Comparison of ENCODE assay signal across 10 mouse cellular contexts in genomic region chr7:98537967-98538573, GRCm38 (mm10). TPM values are rescaled to one million over a fixed set of nuclear protein-coding genes. Genes with fewer than 3 reads are reported as not detected.
DNase-seq lines count a peak whose midpoint lies in the region; ATAC-seq and TF ChIP-seq lines count a peak whose summit lies in the region.
"Had no signal": no experiment of that assay in that cellular context is flagged by ENCODE, and none has a peak within 500 bp of the region (broad histone marks: within the 10 kb centered on the region; RNA-seq: fewer than 3 reads in every experiment).

No protein-coding gene starts in this region.

- TF ChIP-seq POLR2A in kidney, adult 2 months (IDR thresholded peaks at IDR 0.05; ENCODE audit: low read depth, low read length) = no peak
- TF ChIP-seq POLR2A in thymus, adult 2 months (IDR thresholded peaks at IDR 0.05; ENCODE audit: control insufficient read depth, extremely low read depth, insufficient read depth, low read length, poor library complexity) = no peak

- no peak for ATAC-seq in kidney, embryonic 15.5 days (replicated peaks; ENCODE audit: low FRiP score)
- no peak; the same call in 1 of the 2 replicates for ATAC-seq in embryonic facial prominence, embryonic 12.5 days (ENCODE audit: insufficient number of reproducible peaks, insufficient read depth, low FRiP score, low TSS enrichment)
- peak; percentile 56; the same call in 1 of the 2 replicates for ATAC-seq in hindbrain, embryonic 12.5 days (ENCODE audit: low FRiP score)
- ATAC-seq in midbrain, embryonic 15.5 days (replicated peaks) = peak; percentile 19
- ATAC-seq in erythroblast, adult 5-6 weeks (replicated peaks; ENCODE audit: low FRiP score, poor library complexity, severe bottlenecking) = no peak

- H3K9me3 ChIP-seq in kidney, embryonic 15.5 days (replicated peaks) = no peaks in the 10 kb centered on the region
- no peaks in the 10 kb centered on the region for H3K9me3 ChIP-seq in embryonic facial prominence, embryonic 12.5 days
- H3K9me3 ChIP-seq in hindbrain, embryonic 12.5 days (replicated peaks) = no peaks in the 10 kb centered on the region
- H3K9me3 ChIP-seq in midbrain, embryonic 15.5 days = no peaks in the 10 kb centered on the region

- peaks cover 28% of the 10 kb centered on the region for H3K4me1 ChIP-seq in kidney, embryonic 15.5 days
- peaks cover 12% of the 10 kb centered on the region for H3K4me1 ChIP-seq in kidney, adult 2 months (ENCODE audit: control insufficient read depth, insufficient read depth, low read length)
- peaks cover 26% of the 10 kb centered on the region for H3K4me1 ChIP-seq in embryonic facial prominence, embryonic 12.5 days
- peaks cover 14% of the 10 kb centered on the region for H3K4me1 ChIP-seq in hindbrain, embryonic 12.5 days
- H3K4me1 ChIP-seq in midbrain, embryonic 15.5 days = peaks cover 11% of the 10 kb centered on the region
- H3K4me1 ChIP-seq in thymus, adult 2 months (replicated peaks; ENCODE audit: control insufficient read depth, insufficient read depth, low read length) = peaks cover 18% of the 10 kb centered on the region

- 47% methylated on average over 8 of the region's 8 CpGs for WGBS in kidney, embryonic 15.5 days
- WGBS in kidney, adult 2 months = 63% methylated on average over 8 of the region's 8 CpGs
- 39% methylated on average over 8 of the region's 8 CpGs for WGBS in embryonic facial prominence, embryonic 12.5 days
- WGBS in hindbrain, embryonic 12.5 days = 28% methylated on average over 8 of the region's 8 CpGs
- 11% methylated on average over 8 of the region's 8 CpGs for WGBS in midbrain, embryonic 15.5 days
- 83% methylated on average over 8 of the region's 8 CpGs for WGBS in thymus, adult 2 months

- no peak for TF ChIP-seq CTCF in kidney, adult 2 months (conservative IDR thresholded peaks at IDR 0.05; ENCODE audit: insufficient read depth, insufficient read length, low read depth, low read length)
- TF ChIP-seq CTCF in thymus, adult 2 months (IDR thresholded peaks at IDR 0.05; ENCODE audit: borderline replicate concordance, control insufficient read depth, extremely low read depth, insufficient read depth, low read length, poor library complexity) = no peak

- no peak overlapping the region for H3K4me3 ChIP-seq in kidney, embryonic 15.5 days (replicated peaks)
- no peak overlapping the region for H3K4me3 ChIP-seq in kidney, adult 2 months (ENCODE audit: insufficient read depth, low read depth, low read length)
- H3K4me3 ChIP-seq in embryonic facial prominence, embryonic 12.5 days = no peak overlapping the region
- no peak overlapping the region for H3K4me3 ChIP-seq in hindbrain, embryonic 12.5 days
- H3K4me3 ChIP-seq in midbrain, embryonic 15.5 days = no peak overlapping the region
- no peak overlapping the region for H3K4me3 ChIP-seq in thymus, adult 2 months (ENCODE audit: control insufficient read depth, insufficient read depth, low read length)
- H3K4me3 ChIP-seq: erythroblast, embryonic 14.5 days had no signal

- H3K4me2 ChIP-seq in kidney, embryonic 15.5 days = no peak overlapping the region
- no peak overlapping the region for H3K4me2 ChIP-seq in embryonic facial prominence, embryonic 12.5 days (replicated peaks)
- H3K4me2 ChIP-seq in hindbrain, embryonic 12.5 days (replicated peaks) = no peak overlapping the region
- H3K4me2 ChIP-seq in midbrain, embryonic 15.5 days = no peak overlapping the region

- H3K9ac ChIP-seq in kidney, embryonic 15.5 days = no peak overlapping the region
- no peak overlapping the region for H3K9ac ChIP-seq in embryonic facial prominence, embryonic 12.5 days
- no peak overlapping the region for H3K9ac ChIP-seq in hindbrain, embryonic 12.5 days
- H3K9ac ChIP-seq in midbrain, embryonic 15.5 days = no peak overlapping the region

- DNase-seq in kidney, adult 2 months = no peak
- no peak for DNase-seq in right cerebral cortex, postnatal 14 days
- no peak for DNase-seq in thymus, adult 2 months

- peak overlapping the region; percentile 78 for H3K27ac ChIP-seq in kidney, embryonic 15.5 days
- no peak overlapping the region for H3K27ac ChIP-seq in kidney, adult 2 months (ENCODE audit: insufficient read depth, low read depth, low read length)
- H3K27ac ChIP-seq in embryonic facial prominence, embryonic 12.5 days = peak overlapping the region; percentile 65; the same call in 1 of the 2 replicates
- H3K27ac ChIP-seq in hindbrain, embryonic 12.5 days = no peak overlapping the region
- no peak overlapping the region for H3K27ac ChIP-seq in midbrain, embryonic 15.5 days
- no peak overlapping the region for H3K27ac ChIP-seq in thymus, adult 2 months (ENCODE audit: control insufficient read depth, insufficient read depth, low read length)
- H3K27ac ChIP-seq: macrophage had no signal

- H3K36me3 ChIP-seq in kidney, embryonic 15.5 days = no peaks in the 10 kb centered on the region
- no peaks in the 10 kb centered on the region for H3K36me3 ChIP-seq in kidney, adult 2 months (ENCODE audit: control insufficient read depth, insufficient read depth, low read length)
- H3K36me3 ChIP-seq in embryonic facial prominence, embryonic 12.5 days = no peaks in the 10 kb centered on the region
- no peaks in the 10 kb centered on the region for H3K36me3 ChIP-seq in hindbrain, embryonic 12.5 days
- no peaks in the 10 kb centered on the region for H3K36me3 ChIP-seq in midbrain, embryonic 15.5 days (replicated peaks)
- H3K36me3 ChIP-seq in thymus, adult 2 months (ENCODE audit: control insufficient read depth, insufficient read depth, low read length) = no peaks in the 10 kb centered on the region

- H3K27me3 ChIP-seq in kidney, embryonic 15.5 days = no peaks in the 10 kb centered on the region
- H3K27me3 ChIP-seq in kidney, adult 2 months (replicated peaks; ENCODE audit: control insufficient read depth, insufficient read depth, low read length) = no peaks in the 10 kb centered on the region
- no peaks in the 10 kb centered on the region for H3K27me3 ChIP-seq in embryonic facial prominence, embryonic 12.5 days
- H3K27me3 ChIP-seq in hindbrain, embryonic 12.5 days = no peaks in the 10 kb centered on the region
- H3K27me3 ChIP-seq in midbrain, embryonic 15.5 days (replicated peaks) = no peaks in the 10 kb centered on the region
- no peaks in the 10 kb centered on the region for H3K27me3 ChIP-seq in thymus, adult 2 months (ENCODE audit: control insufficient read depth, insufficient read depth, low read length)

RNA-seq across cellular contexts. Expression of gene Lrrc32, which starts 49.0 kb away (rescaled TPM):
- polyA plus RNA-seq in kidney, embryonic 15.5 days (2015; fragmentation: Nextera tagmentation; extraction: Ambion mirVana) = 12.7 and 16.9 TPM in 2 replicates
- polyA plus RNA-seq in kidney, adult 2 months (2012; rRNA removed) = 22.1 and 24.7 TPM in 2 replicates
- polyA plus RNA-seq in embryonic facial prominence, embryonic 12.5 days (2016; fragmentation: Nextera tagmentation; extraction: Ambion mirVana) = 3.9 and 4.6 TPM in 2 replicates
- 4.9 and 6.3 TPM in 2 replicates for polyA plus RNA-seq in hindbrain, embryonic 12.5 days (2016; fragmentation: Nextera tagmentation; extraction: Ambion mirVana)
- polyA plus RNA-seq in midbrain, embryonic 15.5 days (2015; fragmentation: Nextera tagmentation; extraction: Ambion mirVana) = 5.0 and 5.5 TPM in 2 replicates
- polyA plus RNA-seq in thymus, adult 2 months (2012; rRNA removed) = 6.2 and 7.2 TPM in 2 replicates
- total RNA-seq in erythroblast, adult 5-6 weeks (2015; ENCODE audit: low replicate concordance) = not detected in 2 replicates
- not detected in 2 replicates for total RNA-seq in erythroblast, adult 5-6 weeks (2017; ENCODE audit: low replicate concordance)

Comparison
In these comparisons a context has a peak if more than half of its experiments do, and no peak if none do; other contexts are left out.
1. H3K27ac ChIP-seq: peak in kidney, embryonic 15.5 days (single experiment) and embryonic facial prominence, embryonic 12.5 days (single experiment); none in kidney, adult 2 months (single experiment), hindbrain, embryonic 12.5 days (single experiment), midbrain, embryonic 15.5 days (single experiment) and thymus, adult 2 months (single experiment).
2. ATAC-seq: peak in hindbrain, embryonic 12.5 days (single experiment) and midbrain, embryonic 15.5 days (single experiment); none in kidney, embryonic 15.5 days (single experiment), embryonic facial prominence, embryonic 12.5 days (single experiment) and erythroblast, adult 5-6 weeks (single experiment).